Mouse (Mus musculus) CH12.LX (cell line): ENCODE data around the gene Lhb. TPM values are rescaled to one million over a fixed set of nuclear protein-coding genes. Genes with fewer than 3 reads are reported as not detected.

Experiments
- DNase-seq: peaks from one replicate; pipeline ENCODE4 v3.0.0-alpha.2; 2013; ENCODE audit errors: extremely low read depth
- H3K27ac ChIP-seq: 2 replicates; pipeline ENCODE4 v1.5.1; 2012; ENCODE audit warnings: low read depth, mild to moderate bottlenecking, control low read depth, moderate library complexity; ENCODE audit not compliant: insufficient read depth
- H3K27me3 ChIP-seq: replicated peaks from 2 replicates; pipeline ENCODE3; 2012; ENCODE audit warnings: inconsistent platforms
- H3K36me3 ChIP-seq, 2 experiments: replicated peaks in 1 of 2; 2 replicates each; pipeline versions ENCODE3 to v1.6.1; 2012; ENCODE audit warnings: inconsistent platforms in 1 of 2, low read length in 1 of 2, mild to moderate bottlenecking in 1 of 2, mixed read lengths in 1 of 2, moderate library complexity in 1 of 2; ENCODE audit not compliant: control insufficient read depth in 1 of 2, insufficient read depth in 1 of 2
- H3K4me1 ChIP-seq, 2 experiments: 2 replicates each; pipeline ENCODE4 v1.6.1; 2012; ENCODE audit warnings: inconsistent platforms in 1 of 2, moderate library complexity in 1 of 2; ENCODE audit not compliant: insufficient read depth in 2 of 2, control insufficient read depth in 1 of 2
- H3K4me2 ChIP-seq: 2 replicates; pipeline ENCODE4 v1.6.1; 2012; ENCODE audit warnings: low read depth, mild to moderate bottlenecking, control low read depth; ENCODE audit not compliant: poor library complexity, insufficient read depth, severe bottlenecking
- H3K4me3 ChIP-seq, 3 experiments: fragments of 150-350 bp in 1 of 3; sonication (generic) in 1 of 3; replicated peaks in 1 of 3; 2 replicates each; pipeline versions ENCODE3 to v1.5.1; 2011 to 2012; ENCODE audit warnings: low read depth in 2 of 3, low read length in 2 of 3, mild to moderate bottlenecking in 2 of 3, moderate library complexity in 2 of 3, control low read depth in 1 of 3, improper control_type of control experiment in 1 of 3, inconsistent platforms in 1 of 3, mixed read lengths in 1 of 3; ENCODE audit not compliant: poor library complexity in 1 of 3
- H3K79me2 ChIP-seq: replicated peaks from 2 replicates; pipeline ENCODE4 v1.6.1; 2012; ENCODE audit warnings: mild to moderate bottlenecking, moderate library complexity; ENCODE audit not compliant: control insufficient read depth, poor library complexity, insufficient read depth, severe bottlenecking; ENCODE audit errors: extremely low read depth
- H3K9ac ChIP-seq: 2 replicates; pipeline ENCODE4 v1.6.1; 2012; ENCODE audit warnings: low read depth, mild to moderate bottlenecking, control low read depth, moderate library complexity; ENCODE audit not compliant: insufficient read depth
- H3K9me3 ChIP-seq: replicated peaks from 2 replicates; pipeline ENCODE3; 2012; ENCODE audit warnings: low read length, inconsistent platforms, mixed read lengths
- BHLHE40 ChIP-seq: IDR thresholded peaks from 2 replicates; pipeline ENCODE4 v1.6.1; 2011; ENCODE audit warnings: mild to moderate bottlenecking, low read depth, low read length, improper control_type of control experiment
- CHD2 ChIP-seq: IDR thresholded peaks from 2 replicates; pipeline ENCODE4 v1.6.1; 2011; ENCODE audit warnings: low read length, improper control_type of control experiment
- CTCF ChIP-seq, 2 experiments: IDR thresholded peaks in 1 of 2; conservative IDR thresholded peaks in 1 of 2; 2 replicates each; pipeline ENCODE4 v1.5.1; 2011 to 2012; ENCODE audit warnings: low read depth in 2 of 2, low read length in 2 of 2, improper control_type of control experiment in 1 of 2, inconsistent platforms in 1 of 2, mild to moderate bottlenecking in 1 of 2, moderate library complexity in 1 of 2
- ETS1 ChIP-seq: conservative IDR thresholded peaks from 2 replicates; pipeline ENCODE4 v1.6.1; 2012; ENCODE audit warnings: low read depth, mild to moderate bottlenecking, inconsistent platforms, low read length, improper control_type of control experiment, moderate library complexity
- IRF4 ChIP-seq: IDR thresholded peaks from 2 replicates; pipeline ENCODE4 v1.6.1; 2014; ENCODE audit warnings: low read depth, mild to moderate bottlenecking, inconsistent platforms, low read length, improper control_type of control experiment
- JUND ChIP-seq: conservative IDR thresholded peaks from 2 replicates; pipeline ENCODE4 v1.6.1; 2011; ENCODE audit warnings: low read depth, low read length, improper control_type of control experiment
- MAX ChIP-seq: IDR thresholded peaks from 2 replicates; pipeline ENCODE4 v1.6.1; 2011; ENCODE audit warnings: low read length, improper control_type of control experiment
- MAZ ChIP-seq: IDR thresholded peaks from 2 replicates; pipeline ENCODE4 v1.6.1; 2012; ENCODE audit warnings: low read depth, mild to moderate bottlenecking, inconsistent platforms, low read length, improper control_type of control experiment, moderate library complexity
- MEF2A ChIP-seq: IDR thresholded peaks from 2 replicates; pipeline ENCODE4 v1.6.1; 2014; ENCODE audit warnings: low read depth, mild to moderate bottlenecking, inconsistent platforms, low read length, improper control_type of control experiment, borderline replicate concordance
- MXI1 ChIP-seq: IDR thresholded peaks from 2 replicates; pipeline ENCODE4 v1.6.1; 2011; ENCODE audit warnings: mild to moderate bottlenecking, low read depth, low read length, improper control_type of control experiment
- MYC ChIP-seq: IDR thresholded peaks from 2 replicates; pipeline ENCODE4 v1.6.1; 2011; ENCODE audit warnings: low read depth, mild to moderate bottlenecking, improper control_type of control experiment, low read length
- NELFE ChIP-seq: IDR thresholded peaks from 2 replicates; pipeline ENCODE4 v1.6.1; 2011; ENCODE audit warnings: low read depth, low read length, improper control_type of control experiment
- NRF1 ChIP-seq: IDR thresholded peaks from 2 replicates; pipeline ENCODE4 v1.6.1; 2014; ENCODE audit warnings: low read depth, mild to moderate bottlenecking, inconsistent platforms, low read length, improper control_type of control experiment, moderate library complexity
- POLR2A ChIP-seq: IDR thresholded peaks from 2 replicates; pipeline ENCODE4 v1.6.1; 2011; ENCODE audit warnings: low read depth, mild to moderate bottlenecking, improper control_type of control experiment, low read length
- POLR2AphosphoS2 ChIP-seq: IDR thresholded peaks from 2 replicates; pipeline ENCODE4 v1.6.1; 2011; ENCODE audit warnings: low read depth, low read length, improper control_type of control experiment
- SIN3A ChIP-seq: IDR thresholded peaks from 2 replicates; pipeline ENCODE4 v1.6.1; 2012; ENCODE audit warnings: low read length, improper control_type of control experiment, inconsistent platforms
- SMC3 ChIP-seq: IDR thresholded peaks from 2 replicates; pipeline ENCODE4 v1.6.1; 2011; ENCODE audit warnings: low read depth, low read length, improper control_type of control experiment
- TCF12 ChIP-seq: IDR thresholded peaks from 2 replicates; pipeline ENCODE4 v1.6.1; 2014; ENCODE audit warnings: low read depth, mild to moderate bottlenecking, inconsistent platforms, low read length, improper control_type of control experiment
- USF2 ChIP-seq: conservative IDR thresholded peaks from 2 replicates; pipeline ENCODE4 v1.6.1; 2011; ENCODE audit warnings: low read depth, low read length, improper control_type of control experiment
- dilution Hi-C: fragments of 300-500 bp; cut with MboI; formaldehyde crosslinking; loops from 2 replicates; pipeline ENCODE4 v1.14.3; 2020; ENCODE audit warnings: low sequenced_read_pairs; ENCODE audit not compliant: extremely low pct_unique_long_range_greater_than_20kb, extremely low pct_ligation_motif_present
- in situ Hi-C: fragments of 300-500 bp; cut with MboI; formaldehyde crosslinking; loops from 3 replicates; pipeline ENCODE4 v1.14.3; 2019; ENCODE audit warnings: low sequenced_read_pairs, low pct_ligation_motif_present, low pct_unique_long_range_greater_than_20kb, mixed read lengths
- polyA plus RNA-seq: library from polyadenylated mRNA; unstranded; fragments of >175 nt; gene quantifications from 2 replicates; pipeline ENCODE4 v1.2.1, GENCODE M21; 2012; ENCODE audit warnings: low read depth; ENCODE audit not compliant: insufficient read length
- total RNA-seq, 2 experiments: library from RNA; depleted of rRNA; stranded (reverse); fragments of 300-350 nt in 1 of 2; fragments of >200 nt in 1 of 2; gene quantifications; 2 replicates each; pipeline ENCODE4 v1.2.3; 2012 to 2014

Lhb gene
- total and polyA plus RNA-seq, 3 experiments = not detected

- Histone ChIP-seq H3K27ac (no peak within 1 kb of the TSS), H3K4me3 (peak within 1 kb of the TSS; percentile 20 to 60 (median 52)), H3K36me3 (peaks cover 0 to 4% of the 10 kb centered on the region in 2 experiments), H3K4me2 (peak within 1 kb of the TSS; percentile 74), H3K27me3 (peaks cover 49% of the 10 kb centered on the region), H3K4me1 (peaks cover 4 to 22% of the 10 kb centered on the region in 2 experiments; a peak in 2 of 4 replicates), H3K9ac (peak within 1 kb of the TSS; percentile 45; the same call in 1 of the 2 replicates), H3K79me2 (no peaks in the 10 kb centered on the region), H3K9me3 (no peaks in the 10 kb centered on the region)
- in situ Hi-C loops (no loop called here), dilution Hi-C loops (no loop called here)
- TF ChIP-seq ETS1 (no peak), JUND (no peak), MAZ (no peak), NRF1 (no peak), CHD2 (no peak), MAX (0 out of 2 replicates have a peak, but pooled peaks have one; percentile 20), MEF2A (no peak), USF2 (no peak), IRF4 (no peak), MXI1 (peak; percentile 33; the same call in 1 of the 2 replicates), MYC (no peak), POLR2AphosphoS2 (no peak), SMC3 (no peak), POLR2A (0 out of 2 replicates have a peak, but pooled peaks have one; percentile 30), BHLHE40 (no peak; the same call in 1 of the 2 replicates), CTCF (conservative IDR thresholded peaks at IDR 0.05 in 1 of 2, IDR thresholded peaks at IDR 0.05 in 1 of 2; ENCODE audit: low read depth in 2 of 2, low read length in 2 of 2) (no peak), SIN3A (0 out of 2 replicates have a peak, but pooled peaks have one; percentile 18), TCF12 (0 out of 2 replicates have a peak, but pooled peaks have one; percentile 6), NELFE (peak; percentile 45)
- DNase-seq = no peak
Measured at GRCm38 (mm10) chr7:45413113-45413863, 7.3 kb upstream of the Lhb start, which contains the start of gene Ntf5. Gene Ntf5, plus strand, starts transcription at chr7:45413695.
